Mouse (Mus musculus) embryonic stem cell, embryonic (primary cell): ENCODE data around the gene Plxnd1.

Source experiments
- CTCF ChIA-PET, 4 experiments: fragments of 300-600 bp in 2 of 4; fragments of 350-600 bp in 2 of 4; sonication (Branson Sonifier 250); formaldehyde crosslinking; loops; one replicate each; lab custom pipeline; 2022; ENCODE audit warnings: inconsistent platforms in 2 of 4; lab: Charles Lee
- POLR2A ChIA-PET, 4 experiments: fragments of 300-600 bp in 2 of 4; fragments of 350-600 bp in 2 of 4; sonication (Branson Sonifier 250); formaldehyde crosslinking; loops; one replicate each; lab custom pipeline; 2022; ENCODE audit warnings: antibody characterized with exemption in 4 of 4, inconsistent platforms in 1 of 4; lab: Charles Lee

Gene Plxnd1

DNA sequence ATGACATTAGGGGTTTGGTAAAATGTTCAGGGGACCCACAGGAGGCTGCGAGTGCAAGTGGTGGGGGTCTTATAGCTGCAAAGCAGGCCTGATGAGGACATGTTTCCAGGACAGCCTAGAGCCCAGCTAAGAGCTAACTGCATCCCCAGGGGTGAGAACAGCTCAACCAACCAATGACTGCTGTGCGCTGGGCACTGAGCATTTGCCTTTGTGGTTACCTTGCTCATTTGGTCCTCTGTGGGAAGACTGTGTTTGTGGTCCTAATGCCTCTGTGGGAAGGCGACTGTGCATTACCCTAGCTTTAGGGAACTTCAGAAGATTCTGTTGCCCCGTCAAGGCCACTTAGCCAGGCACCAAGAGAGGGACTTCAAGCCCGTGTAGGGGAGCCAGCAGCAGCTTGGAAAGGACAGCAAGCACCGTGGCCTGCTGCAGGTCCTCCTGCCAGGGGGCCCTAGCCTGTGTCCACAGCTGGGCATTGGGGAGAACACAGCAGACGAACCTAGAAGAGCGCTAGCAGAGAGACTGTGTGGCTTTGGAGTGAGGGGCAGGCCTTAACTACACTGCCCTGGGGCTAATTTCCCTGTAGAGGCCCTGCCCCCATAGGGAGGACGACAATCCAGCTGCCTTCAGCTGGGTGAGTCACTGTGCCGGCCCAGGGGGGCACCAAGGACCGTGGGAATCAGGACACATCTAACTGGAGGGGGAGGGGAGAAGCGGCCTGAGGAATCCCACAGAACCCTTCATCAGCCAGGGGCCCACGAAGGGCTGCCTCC lies 3.5 kb downstream of the Plxnd1 start:
- ChIA-PET CTCF (no interaction called here), POLR2A (no interaction called here)

DNA sequence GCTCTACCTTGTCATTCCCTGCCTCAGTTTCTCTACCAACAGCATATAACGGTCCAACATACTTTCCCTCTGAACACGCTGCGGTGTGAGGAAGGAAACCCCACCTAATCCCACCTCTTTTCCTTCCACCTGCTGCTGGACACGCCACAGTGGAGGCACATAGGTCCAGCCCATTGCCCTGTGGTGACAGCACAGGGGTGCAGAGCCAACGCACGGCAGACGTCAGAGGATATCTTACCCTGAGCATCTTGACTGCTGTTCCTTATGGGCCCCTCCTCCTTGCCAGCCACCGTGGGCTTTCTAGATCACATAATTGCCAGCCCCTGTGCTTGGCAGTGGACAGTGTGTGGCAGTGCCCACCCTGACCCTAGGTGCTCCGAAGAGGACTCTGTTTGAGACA lies 4.3 kb downstream of the Plxnd1 start:
- POLR2A ChIA-PET = no interaction called here
- CTCF ChIA-PET = no interaction called here

DNA sequence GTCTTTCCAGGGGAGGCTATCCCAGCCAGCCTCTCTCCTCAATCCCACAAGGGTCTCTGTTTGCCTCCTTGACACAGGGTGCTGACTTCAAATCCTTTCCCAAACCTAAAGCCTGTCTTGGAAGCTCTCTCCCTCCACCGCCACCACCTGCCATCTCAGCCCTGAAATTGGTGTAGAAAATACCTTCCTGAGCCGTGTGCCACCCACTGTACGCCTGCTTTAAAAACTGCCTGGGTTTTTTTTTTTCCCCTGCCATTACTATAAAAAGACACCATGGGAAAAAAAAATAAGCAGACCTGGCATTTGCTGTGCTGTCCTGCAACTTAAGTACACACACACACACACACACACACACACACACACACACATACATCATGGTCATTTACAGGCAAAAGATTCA lies 4.7 kb downstream of the Plxnd1 start:
- ChIA-PET POLR2A (no interaction called here), CTCF (interaction anchor here in 2 of 4 experiments (0.8 to 1.3 kb wide), 2 partner anchors 27 to 954 kb away, joined by 3 to 5 read pairs; no protein-coding TSS in a partner anchor)

DNA sequence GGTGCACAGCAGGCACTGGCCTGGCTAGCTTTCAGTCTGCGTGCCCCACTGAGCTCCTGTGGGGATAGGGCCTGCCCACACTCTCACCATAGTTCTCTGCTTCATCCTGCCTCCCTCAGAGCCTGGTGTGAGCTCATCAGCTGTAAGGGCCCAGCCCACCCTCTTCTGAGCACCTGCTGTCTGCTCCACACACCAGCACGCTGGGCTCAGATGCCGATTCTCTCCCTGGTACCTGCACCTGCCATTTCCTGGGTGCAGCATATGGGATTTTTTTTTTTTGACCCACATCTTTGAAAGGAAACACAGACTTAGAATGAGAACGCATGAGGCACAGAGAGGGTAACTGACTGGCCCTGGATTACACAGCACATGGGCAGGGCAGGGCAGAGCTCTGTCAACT lies 5.2 kb downstream of the Plxnd1 start:
- ChIA-PET POLR2A (no interaction called here), CTCF (interaction anchor here in 2 of 4 experiments (0.8 to 1.3 kb wide), 2 partner anchors 27 to 953 kb away, joined by 3 to 5 read pairs; no protein-coding TSS in a partner anchor)

DNA sequence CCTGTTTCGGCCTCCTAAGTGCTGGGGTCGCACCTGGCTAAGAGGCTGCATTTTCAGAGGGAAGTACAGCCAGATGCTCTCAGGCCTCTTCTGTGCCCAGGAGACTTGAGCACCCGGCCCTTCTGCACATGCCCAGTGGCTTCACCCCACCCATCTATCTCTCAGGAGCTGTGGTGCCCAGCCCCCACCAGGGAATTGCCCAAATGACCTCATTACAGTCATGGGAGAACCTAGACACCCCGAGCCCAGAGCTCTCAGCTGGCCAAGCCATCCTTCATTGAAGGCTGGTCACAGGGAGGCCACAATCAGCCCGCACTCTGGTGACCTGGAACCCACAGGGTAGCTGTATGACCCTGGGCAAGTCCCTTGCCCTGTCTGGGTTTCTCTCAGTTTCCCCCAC lies 5.8 kb downstream of the Plxnd1 start:
- CTCF ChIA-PET = interaction anchor here in 1 of 4 experiments (1.3 kb wide), 1 partner anchor 26 kb away, joined by 3 read pairs; no protein-coding TSS in a partner anchor
- POLR2A ChIA-PET = interaction anchor here in 1 of 4 experiments (1.0 kb wide), 1 partner anchor 15 kb away, joined by 3 read pairs; no protein-coding TSS in a partner anchor

DNA sequence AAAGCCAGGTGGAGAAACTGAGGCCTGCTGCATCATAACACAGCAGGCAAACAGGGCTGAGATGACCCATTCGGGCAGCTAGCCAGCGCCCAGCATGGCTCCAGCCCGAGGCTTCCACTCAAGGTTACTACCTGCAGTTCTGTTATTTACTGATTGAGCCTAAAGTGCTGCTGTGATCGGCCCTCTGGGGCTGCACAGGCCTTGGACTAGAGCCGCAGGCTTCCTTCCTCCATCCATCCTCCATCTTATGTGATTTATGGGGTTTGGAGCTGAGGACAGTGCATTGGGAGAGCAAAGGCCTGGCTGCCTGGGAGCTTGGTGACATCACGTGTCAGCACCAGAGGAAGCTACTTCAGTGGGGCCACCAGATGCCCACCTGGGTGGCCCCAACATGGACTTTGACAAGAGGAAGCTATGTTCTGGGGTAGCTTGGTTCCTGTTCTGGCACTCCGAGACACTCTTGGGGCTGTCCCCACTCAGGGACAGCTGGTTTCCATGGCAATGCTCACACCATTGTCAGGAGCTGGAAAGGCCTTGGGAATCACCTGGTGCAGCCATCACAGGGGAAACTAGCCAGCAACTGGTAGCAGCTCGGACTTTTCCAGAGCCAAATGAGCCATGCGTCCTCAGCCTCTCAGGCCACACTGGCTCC lies 7.6 kb downstream of the Plxnd1 start:
- CTCF ChIA-PET = interaction anchor here in 2 of 4 experiments (0.6 to 1.3 kb wide), 2 partner anchors 25 to 339 kb away, joined by 3 read pairs; no protein-coding TSS in a partner anchor
- POLR2A ChIA-PET = interaction anchor here in 2 of 4 experiments (0.5 to 1.0 kb wide), 4 partner anchors 14 to 44 kb away, joined by 3 to 4 read pairs (median 4); no protein-coding TSS in a partner anchor

DNA sequence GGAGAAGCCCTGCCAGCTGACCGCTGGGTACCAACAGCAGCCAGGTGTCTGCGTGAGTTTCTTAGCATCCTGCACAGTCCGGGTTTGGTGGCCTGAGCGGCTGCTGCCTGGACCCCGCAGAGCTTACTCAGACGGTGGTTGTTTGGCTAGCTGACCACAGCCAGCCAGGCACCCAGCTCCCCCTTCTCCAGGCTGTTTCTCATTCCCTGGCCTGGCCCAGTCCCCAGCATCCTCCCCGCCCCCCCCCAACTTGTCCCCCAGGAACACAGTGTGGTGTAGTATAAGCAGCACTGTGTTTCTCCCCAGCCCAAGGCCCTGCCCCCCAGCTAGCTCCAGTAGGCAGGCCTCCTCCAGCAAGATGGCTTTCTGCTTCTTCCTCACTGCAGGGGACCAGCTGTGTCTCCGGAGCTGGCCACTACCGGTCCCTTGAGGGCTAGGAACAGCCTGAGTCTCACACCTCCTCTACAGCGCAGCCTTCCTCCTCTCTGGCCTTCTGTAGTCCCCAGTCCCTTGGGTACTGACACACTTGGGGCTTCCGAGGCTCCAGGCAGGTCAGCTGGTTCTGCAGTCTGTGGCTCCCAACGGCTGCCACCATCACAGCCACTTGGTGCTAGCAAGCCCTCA lies 8.2 kb downstream of the Plxnd1 start:
- POLR2A ChIA-PET = interaction anchor here in 1 of 4 experiments (0.9 to 1.0 kb wide), 3 partner anchors 13 to 44 kb away, joined by 3 to 4 read pairs (median 4); no protein-coding TSS in a partner anchor
- CTCF ChIA-PET = interaction anchor here in 2 of 4 experiments (0.6 to 1.1 kb wide), 2 partner anchors 18 to 22 kb away, joined by 3 to 4 read pairs; no protein-coding TSS in a partner anchor

DNA sequence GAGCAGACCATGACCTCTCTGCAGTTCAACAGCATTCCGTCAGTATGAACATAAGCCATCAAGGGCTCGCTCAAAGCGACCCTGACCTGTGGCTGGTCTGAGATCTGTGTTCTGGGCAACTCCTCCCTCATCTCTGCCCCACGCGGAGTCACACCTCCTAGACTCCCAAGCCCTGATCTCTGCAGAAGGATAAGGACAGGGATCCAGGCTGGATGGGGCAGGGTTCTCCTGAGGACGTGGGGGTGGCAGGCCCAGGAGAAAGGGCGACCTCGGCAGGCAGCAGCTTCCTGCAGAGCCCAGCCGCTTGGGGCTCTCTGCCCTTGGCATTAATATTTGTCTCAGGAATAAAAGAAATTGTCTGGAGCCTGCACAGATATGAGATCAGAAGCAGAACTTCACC lies 9.2 kb downstream of the Plxnd1 start:
- ChIA-PET CTCF (interaction anchor here in 2 of 4 experiments (1.1 to 1.5 kb wide), 2 partner anchors 21 to 23 kb away, joined by 3 to 11 read pairs; no protein-coding TSS in a partner anchor), POLR2A (interaction anchor here in 1 of 4 experiments (1.1 kb wide), 1 partner anchor 9 kb away, joined by 3 read pairs; no protein-coding TSS in a partner anchor)

DNA sequence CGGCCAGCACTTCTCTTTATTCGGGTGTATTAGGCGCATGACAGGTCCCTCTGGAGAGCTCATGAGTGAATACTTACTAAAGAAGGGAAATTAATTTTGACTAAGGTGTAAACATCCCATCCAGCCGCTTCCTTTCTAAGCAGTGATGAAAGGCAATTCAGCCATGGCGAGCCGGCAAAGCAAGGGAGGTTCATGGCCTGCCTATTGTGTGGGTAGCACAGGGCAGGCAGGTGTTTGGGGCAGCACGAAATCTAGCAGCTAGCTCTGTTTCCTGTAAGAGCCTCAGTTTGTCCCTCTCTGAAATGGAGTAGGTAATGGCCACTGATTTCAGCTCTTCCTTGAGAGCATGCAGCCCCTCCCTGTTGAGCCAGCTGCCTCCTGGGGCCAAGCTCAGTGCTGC lies 10.2 kb downstream of the Plxnd1 start:
- POLR2A ChIA-PET = interaction anchor here in 2 of 4 experiments (1.1 to 1.4 kb wide), 2 partner anchors 10 to 13 kb away, joined by 3 to 4 read pairs; no protein-coding TSS in a partner anchor
- CTCF ChIA-PET = interaction anchor here in 2 of 4 experiments (0.7 to 1.5 kb wide), 2 partner anchors 22 to 1676 kb away, joined by 4 to 11 read pairs; no protein-coding TSS in a partner anchor

DNA sequence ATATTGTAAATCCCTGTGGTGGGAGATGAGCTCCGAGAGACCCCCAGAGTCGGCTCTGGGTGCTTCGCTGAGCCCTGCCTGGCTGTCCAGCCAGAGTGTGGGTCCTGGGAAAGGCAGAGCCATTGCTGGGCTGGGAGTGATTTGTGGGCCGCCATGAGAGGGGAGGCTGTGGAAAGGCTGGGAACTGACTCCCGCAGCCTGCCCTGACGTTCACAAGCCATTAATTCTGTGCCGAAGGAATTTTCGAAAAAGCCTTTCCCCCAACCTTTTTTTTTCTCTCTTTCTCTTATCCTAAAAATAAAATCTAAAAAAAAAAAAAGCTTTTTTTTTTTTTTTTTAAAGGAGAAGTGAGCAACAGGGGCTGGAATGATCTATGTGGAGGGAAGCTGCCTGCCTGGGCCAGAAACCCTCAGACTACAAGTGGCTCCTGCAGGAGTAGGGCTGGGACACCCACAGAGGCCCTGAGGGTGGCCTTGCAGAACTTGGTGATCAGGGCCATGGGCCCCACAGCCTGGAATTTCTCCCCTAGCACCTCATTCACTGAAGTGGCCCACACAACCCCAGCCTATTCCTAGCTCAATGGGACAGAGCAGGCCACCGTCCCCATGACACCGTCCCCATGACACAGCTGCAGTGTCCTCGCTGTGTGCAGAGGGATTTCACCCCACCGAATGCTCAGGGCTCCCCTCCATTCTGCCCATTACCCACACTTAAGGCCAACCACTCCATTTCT lies 11.3 kb downstream of the Plxnd1 start:
- CTCF ChIA-PET = interaction anchor here (0.6 to 4.4 kb wide), 8 partner anchors 12 to 544 kb away, joined by 3 to 14 read pairs (median 4); no protein-coding TSS in a partner anchor
- POLR2A ChIA-PET = interaction anchor here in 3 of 4 experiments (0.6 to 1.4 kb wide), 5 partner anchors 14 to 211 kb away, joined by 3 to 4 read pairs (median 3); no protein-coding TSS in a partner anchor

DNA sequence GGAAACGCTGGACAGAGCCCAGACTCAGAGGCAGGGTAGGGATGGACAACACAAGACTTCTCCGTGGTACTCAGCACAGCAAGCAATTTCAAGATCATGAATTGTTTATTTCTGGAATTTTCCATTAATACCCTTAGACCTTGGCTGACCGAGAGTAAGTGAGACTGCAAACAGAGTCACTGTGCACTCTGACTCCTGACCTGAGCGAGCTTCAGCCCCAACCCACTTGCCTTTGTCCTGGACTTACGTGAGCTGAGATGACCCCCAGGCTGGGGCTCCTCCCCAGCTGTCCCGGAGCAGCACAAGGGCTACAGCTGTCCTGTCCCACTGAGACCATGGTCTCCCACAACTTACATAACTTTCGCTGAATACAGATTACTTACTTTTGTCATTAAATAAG lies 11.9 kb downstream of the Plxnd1 start:
- ChIA-PET CTCF (interaction anchor here (0.6 to 4.4 kb wide), 6 partner anchors 13 to 92 kb away, joined by 3 to 14 read pairs (median 4); no protein-coding TSS in a partner anchor), POLR2A (interaction anchor here in 1 of 4 experiments (0.6 kb wide), 1 partner anchor 18 kb away, joined by 4 read pairs; no protein-coding TSS in a partner anchor)

DNA sequence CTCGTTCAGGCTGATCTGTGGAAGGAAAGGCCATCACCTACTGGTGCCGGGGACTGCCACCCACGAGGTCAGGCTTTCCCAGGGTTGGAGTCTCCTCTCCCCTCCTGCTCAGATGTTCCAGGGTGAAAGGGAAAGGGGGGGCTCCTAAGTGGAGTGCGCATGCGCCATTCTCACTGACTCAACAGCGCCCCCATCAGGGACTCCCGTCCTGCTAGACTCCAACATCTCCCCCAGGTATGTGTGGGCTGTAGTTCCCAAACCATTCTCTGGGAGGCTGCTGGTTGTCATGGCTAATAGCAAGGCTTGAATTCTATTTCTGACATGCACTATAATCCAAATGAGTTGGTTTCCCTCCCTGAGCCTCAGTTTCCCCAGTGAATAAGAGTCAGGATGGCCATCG lies 16.2 kb downstream of the Plxnd1 start:
- ChIA-PET CTCF (no interaction called here), POLR2A (no interaction called here)

DNA sequence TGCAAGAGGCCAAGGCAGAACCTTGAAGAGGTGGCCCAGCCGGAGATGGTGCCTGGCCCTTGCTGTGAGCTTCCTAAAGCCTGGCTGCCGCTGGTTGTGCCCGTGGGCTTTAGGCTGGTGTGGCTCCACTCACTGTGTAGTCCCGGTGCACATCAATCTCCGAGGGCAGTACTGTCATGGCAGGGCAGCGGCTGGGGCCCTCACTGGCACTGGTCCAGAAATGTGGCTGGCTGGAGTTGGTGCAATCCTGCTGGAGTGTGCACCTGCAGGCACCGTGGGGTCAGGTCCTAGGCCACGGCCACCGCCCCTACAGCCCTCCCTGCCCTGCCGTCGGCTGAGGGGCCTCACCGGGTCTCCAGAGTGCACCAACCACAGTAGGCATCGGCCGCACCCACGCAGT lies 17.0 kb downstream of the Plxnd1 start:
- CTCF ChIA-PET = interaction anchor here in 1 of 4 experiments (1.8 kb wide), 1 partner anchor 15 kb away, joined by 7 read pairs; no protein-coding TSS in a partner anchor
- POLR2A ChIA-PET = interaction anchor here in 1 of 4 experiments (0.5 kb wide), 1 partner anchor 360 kb away, joined by 3 read pairs; no protein-coding TSS in a partner anchor

DNA sequence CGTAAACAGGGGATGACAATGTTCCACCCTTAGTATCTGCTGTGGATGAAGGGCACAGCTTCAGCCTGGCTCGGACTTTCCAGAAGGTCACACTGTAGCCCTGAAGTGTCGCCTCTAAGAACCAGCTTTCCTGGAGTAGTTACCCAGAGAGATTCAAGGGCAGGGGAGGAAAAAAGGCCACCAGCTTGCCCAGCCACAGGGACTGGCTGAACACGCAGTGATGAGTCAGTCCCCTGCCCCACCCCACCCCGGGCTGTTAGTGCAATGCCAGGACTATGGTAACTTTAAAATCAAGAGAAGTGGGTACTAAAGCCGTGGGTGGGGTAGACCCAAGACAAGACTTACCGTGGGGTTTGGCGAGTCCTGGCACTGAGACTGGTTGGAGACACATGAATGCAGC lies 19.2 kb downstream of the Plxnd1 start:
- ChIA-PET POLR2A (no interaction called here), CTCF (interaction anchor here in 1 of 4 experiments (1.0 kb wide), 1 partner anchor 14 kb away, joined by 4 read pairs; no protein-coding TSS in a partner anchor)

DNA sequence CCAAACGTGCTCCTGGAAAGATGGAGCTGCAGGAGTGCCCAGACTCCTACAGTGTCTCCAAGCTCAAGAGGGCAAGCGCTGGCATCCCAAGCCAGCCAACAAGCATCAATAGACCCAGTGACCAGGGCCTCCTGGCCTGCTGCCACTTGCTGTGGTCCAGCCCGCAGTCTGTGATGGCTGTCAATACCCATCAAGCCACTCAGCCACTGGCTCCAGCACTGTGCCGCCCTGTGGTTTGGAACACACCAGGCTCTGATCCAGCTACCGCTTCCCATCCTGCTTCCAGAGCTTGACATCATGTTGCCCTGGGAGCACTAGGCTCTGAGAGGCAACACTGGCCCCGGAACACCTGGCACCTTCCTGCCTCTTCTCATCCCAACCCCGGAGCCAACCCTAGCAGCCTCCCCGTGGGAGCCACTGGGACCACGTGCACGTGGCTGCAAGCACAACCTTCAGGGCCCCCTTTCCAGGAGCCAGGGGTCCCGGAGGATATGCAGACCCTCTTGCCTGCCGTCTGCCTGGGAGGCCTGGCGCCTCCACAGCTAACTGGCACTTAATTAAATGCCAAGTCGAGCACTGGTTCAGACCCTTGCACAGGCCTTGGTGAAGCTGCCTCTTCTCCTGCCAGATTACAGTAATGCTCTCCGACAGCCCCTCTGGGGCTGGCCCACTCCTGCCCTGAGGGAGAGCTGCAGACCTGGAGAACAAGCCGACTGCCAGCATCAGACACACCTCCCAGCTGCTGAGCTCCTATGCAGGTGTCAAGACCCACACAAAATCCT lies 20.7 kb downstream of the Plxnd1 start:
- CTCF ChIA-PET = interaction anchor here in 3 of 4 experiments (0.8 to 1.5 kb wide), 4 partner anchors 12 to 35 kb away, joined by 3 to 8 read pairs (median 4); no protein-coding TSS in a partner anchor
- POLR2A ChIA-PET = interaction anchor here in 2 of 4 experiments (0.7 to 1.4 kb wide), 4 partner anchors 10 to 28 kb away, joined by 3 to 4 read pairs (median 3); no protein-coding TSS in a partner anchor

DNA sequence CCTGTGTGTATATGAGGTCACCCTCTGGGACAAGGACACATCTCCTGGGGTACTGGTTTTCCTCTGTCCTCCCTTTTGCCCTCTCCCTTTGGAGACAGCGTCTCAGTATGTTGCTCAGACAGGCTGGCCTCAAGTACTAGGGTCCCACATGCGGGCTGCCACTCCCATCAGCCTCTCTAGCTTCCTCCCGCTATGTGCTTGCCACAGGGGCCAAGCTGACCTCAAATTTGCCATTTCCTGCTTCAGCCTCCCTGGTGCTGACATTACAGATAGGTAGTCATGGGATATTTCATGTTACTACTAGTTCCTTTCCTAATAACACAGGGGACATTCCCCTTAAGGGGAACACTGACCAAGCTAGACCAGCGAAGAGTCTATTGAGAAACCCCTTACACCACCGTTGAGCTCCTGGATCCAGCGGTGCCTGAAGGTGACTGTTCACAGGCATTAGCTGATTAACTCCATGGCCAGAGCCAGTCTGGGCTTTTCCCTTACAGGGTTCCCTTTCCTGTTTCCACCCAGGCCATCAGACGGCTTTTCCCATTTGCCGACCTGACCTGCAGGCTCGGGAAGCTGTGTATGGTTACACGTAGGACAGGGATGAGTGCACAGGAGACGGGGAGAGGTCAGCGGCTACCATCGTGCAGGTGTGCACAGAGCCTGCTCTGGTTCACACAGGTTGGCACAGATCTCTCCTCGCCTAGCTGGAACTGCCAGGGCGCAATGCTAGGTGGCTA lies 21.5 kb downstream of the Plxnd1 start:
- CTCF ChIA-PET = interaction anchor here in 3 of 4 experiments (1.0 to 1.5 kb wide), 3 partner anchors 11 to 12 kb away, joined by 3 to 8 read pairs (median 4); no protein-coding TSS in a partner anchor

More for the DNA sequence above, 21.5 kb downstream of the Plxnd1 start:
- POLR2A ChIA-PET = interaction anchor here in 1 of 4 experiments (1.1 to 1.4 kb wide), 2 partner anchors 14 to 15 kb away, joined by 3 to 4 read pairs; no protein-coding TSS in a partner anchor
